Mouse (Mus musculus) olfactory bulb, adult 2 months (tissue): ENCODE data around the gene Lrguk.

Experiments used
- CTCF ChIP-seq: fragments of 200-500 bp; IDR thresholded peaks from 2 replicates; pipeline ENCODE4 v1.5.1; 2012; ENCODE audit warnings: low read depth, mild to moderate bottlenecking, low read length, moderate library complexity; ENCODE audit not compliant: insufficient read depth
- POLR2A ChIP-seq: fragments of 200-500 bp; IDR thresholded peaks from 2 replicates; pipeline ENCODE4 v1.6.1; 2012; ENCODE audit warnings: mild to moderate bottlenecking, low read depth, low read length, moderate library complexity; ENCODE audit not compliant: insufficient read depth

DNA sequence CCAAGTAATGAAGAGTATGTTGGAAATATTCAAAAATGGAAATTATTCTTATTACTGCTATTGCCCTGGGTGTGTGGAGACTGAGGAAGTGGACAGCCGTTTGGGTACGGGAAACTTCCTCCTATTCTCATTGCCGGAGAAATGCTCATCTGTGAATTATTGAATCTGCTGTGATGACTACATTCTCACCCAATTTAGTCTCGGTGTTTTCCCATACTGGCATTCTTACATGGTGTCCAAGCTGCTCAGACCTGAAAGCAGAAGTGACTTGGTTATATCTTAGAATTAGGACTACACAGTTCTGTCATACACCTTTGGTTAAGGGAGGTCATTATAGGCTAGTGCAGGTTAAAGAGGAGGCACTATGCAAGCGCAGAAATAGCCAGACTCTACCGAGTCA lies 30.5 kb downstream of the Lrguk start:
- no peak for TF ChIP-seq CTCF
- TF ChIP-seq POLR2A: no peak
